In genomic region chr9:108267691-108268090, GRCm38 (mm10) we compare ENCODE assay signal across 11 mouse cellular contexts. TPM values are rescaled to one million over a fixed set of nuclear protein-coding genes. Genes with fewer than 3 reads are reported as not detected.
A peak's percentile ranks its signal among the peaks of the same experiment; 100 is the strongest.
DNase-seq lines count a peak whose midpoint lies in the region; ATAC-seq and TF ChIP-seq lines count a peak whose summit lies in the region.
"Had no signal": no experiment of that assay in that cellular context is flagged by ENCODE, and none has a peak within 500 bp of the region (broad histone marks: within the 10 kb centered on the region; RNA-seq: fewer than 3 reads in every experiment).

No protein-coding gene starts in this region.

- H3K27ac ChIP-seq in lung, embryonic 15.5 days: peak overlapping the region; percentile 61
- 0 out of 2 replicates have a peak overlapping the region, but pooled peaks have one; percentile 6 for H3K27ac ChIP-seq in heart, embryonic 11.5 days (ENCODE audit: low read depth, low read length)
- H3K27ac ChIP-seq in lung, postnatal 0 days (ENCODE audit: low read length): peak overlapping the region; percentile 43; the same call in 1 of the 2 replicates
- H3K27ac ChIP-seq in hindbrain, embryonic 14.5 days: no peak overlapping the region

- no peak for TF ChIP-seq EP300 in lung, postnatal 0 days (IDR thresholded peaks at IDR 0.05)

- no peaks in the 10 kb centered on the region for H3K27me3 ChIP-seq in lung, embryonic 15.5 days
- H3K27me3 ChIP-seq in heart, embryonic 11.5 days (ENCODE audit: control insufficient read depth, insufficient read depth, low read length): no peaks in the 10 kb centered on the region
- no peaks in the 10 kb centered on the region for H3K27me3 ChIP-seq in lung, postnatal 0 days (replicated peaks; ENCODE audit: insufficient read depth, low read length)
- H3K27me3 ChIP-seq in hindbrain, embryonic 14.5 days (ENCODE audit: control insufficient read depth, insufficient read depth, low read length): no peaks in the 10 kb centered on the region

- no peak for DNase-seq in lung, postnatal 25 days (ENCODE audit: low spot score)
- peak; percentile 30 for DNase-seq in lung, postnatal 0 days (ENCODE audit: low spot score)
- peak; percentile 33 for DNase-seq in urinary bladder, postnatal 25 days (ENCODE audit: low spot score)
- DNase-seq in spleen, postnatal 10 days (ENCODE audit: low spot score in 2 of 2): no peak
- DNase-seq in hindbrain, embryonic 14.5 days (ENCODE audit: low spot score): no peak
- DNase-seq: adrenal gland, postnatal 36 days; retina, postnatal 1 day; thymus, adult 2 months had no signal

- no peak for TF ChIP-seq CTCF in lung, postnatal 0 days (IDR thresholded peaks at IDR 0.05)

- no peak overlapping the region for H3K9ac ChIP-seq in lung, embryonic 15.5 days
- H3K9ac ChIP-seq in heart, embryonic 11.5 days (ENCODE audit: low read depth, low read length): no peak overlapping the region
- H3K9ac ChIP-seq in lung, postnatal 0 days (replicated peaks; ENCODE audit: low read depth): no peak overlapping the region
- no peak overlapping the region for H3K9ac ChIP-seq in hindbrain, embryonic 14.5 days

- H3K4me2 ChIP-seq in lung, embryonic 15.5 days: no peak overlapping the region
- no peak overlapping the region for H3K4me2 ChIP-seq in heart, embryonic 11.5 days
- H3K4me2 ChIP-seq in lung, postnatal 0 days (replicated peaks; ENCODE audit: low read depth, low read length): no peak overlapping the region
- H3K4me2 ChIP-seq in hindbrain, embryonic 14.5 days (replicated peaks): no peak overlapping the region

- WGBS in lung, embryonic 15.5 days: 56% methylated on average over 7 of the region's 7 CpGs
- WGBS in heart, embryonic 11.5 days (ENCODE audit: insufficient replicate concordance): 63% methylated on average over 7 of the region's 7 CpGs
- 46% methylated on average over 7 of the region's 7 CpGs for WGBS in lung, postnatal 0 days
- WGBS in hindbrain, embryonic 14.5 days: 84% methylated on average over 7 of the region's 7 CpGs

- ATAC-seq in lung, embryonic 15.5 days (ENCODE audit: borderline replicate concordance, extremely low read depth, low FRiP score, low TSS enrichment): no peak
- no peak for ATAC-seq in heart, embryonic 11.5 days (replicated peaks; ENCODE audit: insufficient number of reproducible peaks, low FRiP score, low TSS enrichment)
- no peak for ATAC-seq in lung, postnatal 0 days
- no peak for ATAC-seq in hindbrain, embryonic 14.5 days (ENCODE audit: low FRiP score)

- peaks cover 43% of the 10 kb centered on the region for H3K4me1 ChIP-seq in lung, embryonic 15.5 days
- peaks cover 35% of the 10 kb centered on the region for H3K4me1 ChIP-seq in heart, embryonic 11.5 days (ENCODE audit: control insufficient read depth, insufficient read depth, low read length)
- peaks cover 14% of the 10 kb centered on the region; the same call in 1 of the 2 replicates for H3K4me1 ChIP-seq in lung, postnatal 0 days (ENCODE audit: insufficient read depth, low read depth, low read length)
- H3K4me1 ChIP-seq in hindbrain, embryonic 14.5 days (replicated peaks; ENCODE audit: control insufficient read depth, insufficient read depth, low read length): peaks cover 7% of the 10 kb centered on the region

- H3K4me3 ChIP-seq in lung, embryonic 15.5 days: no peak overlapping the region
- no peak overlapping the region for H3K4me3 ChIP-seq in heart, embryonic 11.5 days (ENCODE audit: low read depth, low read length)
- H3K4me3 ChIP-seq in lung, postnatal 0 days (ENCODE audit: low read depth, low read length): no peak overlapping the region
- no peak overlapping the region for H3K4me3 ChIP-seq in hindbrain, embryonic 14.5 days (replicated peaks; ENCODE audit: low read length)
- H3K4me3 ChIP-seq: erythroblast, embryonic 14.5 days had no signal

- no peaks in the 10 kb centered on the region for H3K9me3 ChIP-seq in lung, embryonic 15.5 days
- H3K9me3 ChIP-seq in heart, embryonic 11.5 days (replicated peaks; ENCODE audit: control insufficient read depth, low read length): no peaks in the 10 kb centered on the region
- H3K9me3 ChIP-seq in lung, postnatal 0 days (ENCODE audit: low read length): no peaks in the 10 kb centered on the region
- no peaks in the 10 kb centered on the region for H3K9me3 ChIP-seq in hindbrain, embryonic 14.5 days (ENCODE audit: control insufficient read depth, low read length)

- no peaks in the 10 kb centered on the region for H3K36me3 ChIP-seq in lung, embryonic 15.5 days
- H3K36me3 ChIP-seq in heart, embryonic 11.5 days (ENCODE audit: control insufficient read depth, insufficient read depth, low read length): no peaks in the 10 kb centered on the region
- H3K36me3 ChIP-seq in lung, postnatal 0 days (ENCODE audit: insufficient read depth, low read length): no peaks in the 10 kb centered on the region
- H3K36me3 ChIP-seq in hindbrain, embryonic 14.5 days (replicated peaks; ENCODE audit: control insufficient read depth, insufficient read depth): no peaks in the 10 kb centered on the region

RNA-seq across cellular contexts. Expression of gene Dag1, which starts 3.9 kb away (rescaled TPM):
- polyA plus RNA-seq in lung, embryonic 15.5 days (2015; fragmentation: Nextera tagmentation; extraction: Ambion mirVana): 100 and 110 TPM in 2 replicates
- 115 and 149 TPM in 2 replicates for polyA plus RNA-seq in heart, embryonic 11.5 days (2014; fragmentation: Nextera tagmentation; extraction: Ambion mirVana)
- polyA plus RNA-seq in lung, postnatal 0 days (2015; fragmentation: Nextera tagmentation; extraction: Ambion mirVana): 130 and 138 TPM in 2 replicates
- polyA plus RNA-seq in hindbrain, embryonic 14.5 days (2014; fragmentation: Nextera tagmentation; extraction: Ambion mirVana): 76.7 and 83.0 TPM in 2 replicates

RNA-seq across cellular contexts. Expression of gene Nicn1, which starts 22.5 kb away (rescaled TPM):
- 32.5 and 37.2 TPM in 2 replicates for polyA plus RNA-seq in lung, embryonic 15.5 days (2015; fragmentation: Nextera tagmentation; extraction: Ambion mirVana)
- 25.1 and 26.0 TPM in 2 replicates for polyA plus RNA-seq in heart, embryonic 11.5 days (2014; fragmentation: Nextera tagmentation; extraction: Ambion mirVana)
- 15.8 and 18.3 TPM in 2 replicates for polyA plus RNA-seq in lung, postnatal 0 days (2015; fragmentation: Nextera tagmentation; extraction: Ambion mirVana)
- 136 and 137 TPM in 2 replicates for polyA plus RNA-seq in hindbrain, embryonic 14.5 days (2014; fragmentation: Nextera tagmentation; extraction: Ambion mirVana)
- polyA plus RNA-seq: erythroblast, embryonic 14.5 days had no signal

RNA-seq across cellular contexts. Expression of gene Amt, which starts 29.0 kb away (rescaled TPM):
- 19.7 and 20.5 TPM in 2 replicates for polyA plus RNA-seq in lung, embryonic 15.5 days (2015; fragmentation: Nextera tagmentation; extraction: Ambion mirVana)
- 12.9 and 15.3 TPM in 2 replicates for polyA plus RNA-seq in heart, embryonic 11.5 days (2014; fragmentation: Nextera tagmentation; extraction: Ambion mirVana)
- polyA plus RNA-seq in lung, postnatal 0 days (2015; fragmentation: Nextera tagmentation; extraction: Ambion mirVana): 9.2 and 9.8 TPM in 2 replicates
- 18.6 and 24.4 TPM in 2 replicates for polyA plus RNA-seq in hindbrain, embryonic 14.5 days (2014; fragmentation: Nextera tagmentation; extraction: Ambion mirVana)
- polyA plus RNA-seq: erythroblast, embryonic 14.5 days had no signal

RNA-seq across cellular contexts. Expression of gene Rhoa, which starts 38.2 kb away (rescaled TPM):
- polyA plus RNA-seq in lung, embryonic 15.5 days (2015; fragmentation: Nextera tagmentation; extraction: Ambion mirVana): 484 and 512 TPM in 2 replicates
- 252 and 277 TPM in 2 replicates for polyA plus RNA-seq in heart, embryonic 11.5 days (2014; fragmentation: Nextera tagmentation; extraction: Ambion mirVana)
- polyA plus RNA-seq in lung, postnatal 0 days (2015; fragmentation: Nextera tagmentation; extraction: Ambion mirVana): 582 and 634 TPM in 2 replicates
- 206 and 214 TPM in 2 replicates for polyA plus RNA-seq in hindbrain, embryonic 14.5 days (2014; fragmentation: Nextera tagmentation; extraction: Ambion mirVana)

RNA-seq across cellular contexts. Expression of gene Tcta, which starts 38.3 kb away (rescaled TPM):
- 29.6 and 35.5 TPM in 2 replicates for polyA plus RNA-seq in lung, embryonic 15.5 days (2015; fragmentation: Nextera tagmentation; extraction: Ambion mirVana)
- polyA plus RNA-seq in heart, embryonic 11.5 days (2014; fragmentation: Nextera tagmentation; extraction: Ambion mirVana): 28.5 and 34.7 TPM in 2 replicates
- polyA plus RNA-seq in lung, postnatal 0 days (2015; fragmentation: Nextera tagmentation; extraction: Ambion mirVana): 92.9 and 93.1 TPM in 2 replicates
- 49.5 and 59.9 TPM in 2 replicates for polyA plus RNA-seq in hindbrain, embryonic 14.5 days (2014; fragmentation: Nextera tagmentation; extraction: Ambion mirVana)

Comparison
In these comparisons a context has a peak if more than half of its experiments do, and no peak if none do; other contexts are left out.
1. DNase-seq: peak in lung, postnatal 0 days (single experiment) and urinary bladder, postnatal 25 days (single experiment); none in lung, postnatal 25 days (single experiment), spleen, postnatal 10 days (0 of 2) and hindbrain, embryonic 14.5 days (single experiment).